Mouse (Mus musculus): ENCODE measurements around the gene Grm3. TPM values are rescaled to one million over a fixed set of nuclear protein-coding genes. Genes with fewer than 3 reads are reported as not detected.

The Grm3 gene
- total RNA-seq (2021): 0.12 TPM in 1 of 2 replicates, not detected in the other
- long read RNA-seq, partial matches to known transcripts: 0 of 1 reads
- long read RNA-seq, other reads (novel, unspliced or antisense): 1 of 1 reads

DNA sequence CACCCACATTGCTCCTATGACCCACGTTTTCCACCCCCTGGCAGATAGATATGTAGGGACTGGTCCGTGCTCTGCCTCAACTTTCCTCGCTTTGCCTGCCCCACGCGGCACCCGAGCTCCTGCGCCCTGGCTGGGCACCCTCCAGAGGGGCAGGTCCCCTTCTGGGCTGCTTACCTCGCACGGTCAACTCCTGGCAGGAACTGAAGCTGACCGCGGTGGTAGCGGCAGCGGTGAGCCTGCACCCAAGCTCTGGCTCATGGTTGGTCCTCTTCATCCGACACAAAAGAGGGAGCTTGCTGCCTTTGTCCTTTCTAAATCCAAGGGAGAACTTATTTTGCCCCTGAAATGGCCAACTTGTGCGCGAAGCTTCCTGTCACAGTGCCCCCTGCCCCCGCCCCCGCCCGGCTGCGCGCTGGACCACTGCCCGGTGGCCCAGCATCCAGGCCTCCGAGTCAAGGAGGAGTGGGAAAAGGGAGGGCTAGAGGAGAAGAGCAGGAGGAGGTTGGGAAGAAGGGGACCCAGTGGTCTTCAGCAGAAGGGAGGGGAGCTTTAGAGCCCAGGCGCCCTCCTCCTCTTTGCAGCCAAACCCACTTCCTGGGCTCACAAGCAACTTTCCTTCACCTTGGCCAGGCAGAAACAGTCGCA is at the start of gene Grm3:
Grm3 (minus strand) TSS at position 215 of the 645 bp plus-strand sequence.
- DNase-seq: no peak

DNA sequence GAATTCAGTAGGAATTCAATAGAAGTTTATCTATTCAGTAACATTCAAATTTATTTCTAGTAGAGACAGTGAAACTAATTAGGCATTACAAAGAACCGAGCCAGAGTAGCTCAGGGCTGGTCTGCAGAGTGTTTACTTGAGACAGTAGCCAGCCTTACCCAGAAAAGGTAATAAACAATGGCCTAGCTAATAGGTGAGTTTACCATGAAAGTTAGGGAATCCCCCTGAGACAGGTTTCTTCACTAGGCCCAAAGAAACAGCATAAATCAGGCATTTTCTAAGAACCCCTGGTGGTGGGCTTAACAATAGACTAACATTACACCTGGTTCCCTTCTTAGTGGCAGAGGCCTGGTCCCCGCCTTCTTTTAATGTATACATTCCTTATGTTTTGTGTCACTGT is 30.8 kb upstream of the Grm3 start:
- no peak for DNase-seq

DNA sequence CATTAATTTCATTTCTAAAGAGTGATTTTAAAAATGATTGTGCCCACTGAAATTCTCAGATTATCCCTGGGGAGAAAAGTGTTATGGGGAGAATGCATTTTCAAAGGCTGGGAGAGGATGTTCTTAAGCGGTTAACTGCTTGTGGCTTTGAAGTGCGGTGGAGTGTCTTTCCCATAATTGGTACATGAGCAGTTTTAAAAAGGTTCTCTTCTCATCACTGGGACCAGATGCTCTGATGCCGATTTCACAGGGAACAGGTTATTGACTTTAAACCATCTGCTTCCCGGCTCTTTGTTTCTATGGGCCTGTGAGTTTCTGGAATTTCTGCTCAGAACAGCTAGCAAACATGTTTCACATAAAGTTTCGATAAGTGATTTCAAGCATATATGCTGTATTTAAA is 23.2 kb upstream of the Grm3 start:
- DNase-seq: no peak

DNA sequence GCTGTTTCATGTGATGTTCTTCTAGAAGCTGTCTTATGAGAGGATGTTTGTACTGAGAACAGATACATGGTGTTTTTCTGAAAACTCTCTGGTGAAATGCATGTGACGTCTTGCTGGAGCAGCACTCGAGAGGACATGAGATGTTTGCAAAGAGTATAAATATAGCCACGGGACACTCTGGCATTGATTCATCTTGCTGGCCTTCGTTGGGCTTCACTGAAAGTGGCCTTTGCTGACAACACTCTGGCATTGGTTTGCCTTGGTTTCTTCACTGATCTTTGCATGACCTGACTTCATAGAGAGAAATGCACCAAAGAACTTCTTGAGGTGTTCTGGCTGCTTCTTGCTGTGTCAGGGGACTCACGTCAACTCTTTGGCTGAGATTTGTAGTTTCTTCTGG is 19.1 kb upstream of the Grm3 start:
- DNase-seq: no peak

DNA sequence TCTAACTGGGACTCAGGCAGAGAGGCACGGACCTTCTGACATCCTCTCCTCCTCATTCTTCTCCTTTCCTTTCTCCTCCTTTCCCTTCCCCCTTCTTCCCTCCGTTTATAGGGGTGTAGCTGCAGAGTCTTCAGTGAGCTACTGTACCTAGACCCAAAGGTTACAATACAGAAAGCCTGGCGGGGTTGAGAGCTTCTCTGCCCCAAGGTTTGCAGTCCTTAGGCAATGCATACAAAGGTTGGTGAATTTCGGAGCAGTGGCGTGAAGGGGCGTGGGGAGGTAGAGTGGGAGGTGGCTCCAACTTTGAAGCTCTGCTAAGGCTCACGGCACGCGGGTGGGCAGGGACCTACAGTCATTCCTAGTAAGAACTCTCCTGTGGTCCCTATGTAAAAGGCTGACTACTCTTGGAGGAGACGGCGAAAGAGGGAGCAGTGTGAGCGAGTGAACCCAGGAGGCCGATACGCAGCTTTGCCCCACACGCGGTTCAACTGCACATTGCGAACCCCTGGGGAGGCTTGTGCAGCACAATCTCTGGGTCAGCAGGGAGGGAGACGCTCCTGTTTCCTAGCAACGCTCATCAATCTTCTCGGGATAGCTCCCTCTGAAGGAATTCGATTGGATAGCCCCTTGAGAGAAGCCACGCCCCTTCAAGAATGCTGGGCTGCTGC is 765 bp upstream of the Grm3 start:
- peak; percentile 2 for DNase-seq

DNA sequence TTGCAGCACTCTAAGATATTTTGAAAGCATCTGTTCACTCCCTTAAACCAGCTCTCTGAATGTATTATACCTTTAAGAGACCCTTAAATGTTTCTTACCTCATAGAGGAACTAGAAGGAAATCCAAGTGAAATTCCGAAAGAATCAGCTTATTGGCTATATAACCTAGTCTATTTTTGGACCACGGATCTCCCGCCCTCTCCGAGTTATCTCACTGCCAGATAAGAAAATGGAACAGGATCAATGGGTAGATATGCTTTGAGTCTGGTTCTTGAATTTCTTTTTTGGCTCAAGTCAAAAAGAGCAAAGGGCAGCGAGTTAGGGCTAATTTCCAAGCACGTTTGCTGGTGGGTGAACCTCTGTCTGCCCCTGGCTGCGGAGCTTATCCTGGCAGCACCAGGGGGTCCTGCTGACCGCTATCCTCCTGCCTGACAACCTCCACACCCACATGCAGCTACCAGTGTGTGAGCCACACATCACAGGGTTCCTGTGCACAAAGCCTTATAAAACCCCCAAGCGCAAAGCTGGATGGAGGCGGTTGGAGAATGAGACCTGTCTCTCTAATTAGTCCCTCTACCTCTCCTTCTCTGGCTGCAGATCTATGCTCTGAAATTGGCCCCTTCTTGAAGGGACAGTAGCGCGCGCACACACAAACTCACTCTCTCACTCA is 549 bp downstream of the Grm3 start:
- no peak for DNase-seq

DNA sequence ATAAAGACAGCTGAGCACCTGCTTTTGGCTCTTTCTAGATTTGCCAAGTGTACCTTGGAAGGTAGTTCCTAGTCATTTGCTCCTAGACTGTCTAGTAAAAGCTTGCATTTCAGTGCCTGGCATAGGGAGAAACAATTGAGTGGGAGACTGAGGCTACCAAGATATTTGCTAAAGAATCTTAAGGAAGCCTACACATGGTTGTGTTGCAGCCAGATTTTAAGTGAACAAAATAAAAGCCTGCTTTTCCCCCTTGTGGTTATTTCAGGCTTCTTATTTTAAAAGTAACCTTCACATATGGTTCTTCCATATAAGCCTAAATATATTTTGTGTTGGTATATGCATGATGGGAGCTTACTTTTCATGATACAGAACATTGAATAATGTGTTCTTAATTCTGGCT is 3.8 kb downstream of the Grm3 start:
- DNase-seq: no peak

DNA sequence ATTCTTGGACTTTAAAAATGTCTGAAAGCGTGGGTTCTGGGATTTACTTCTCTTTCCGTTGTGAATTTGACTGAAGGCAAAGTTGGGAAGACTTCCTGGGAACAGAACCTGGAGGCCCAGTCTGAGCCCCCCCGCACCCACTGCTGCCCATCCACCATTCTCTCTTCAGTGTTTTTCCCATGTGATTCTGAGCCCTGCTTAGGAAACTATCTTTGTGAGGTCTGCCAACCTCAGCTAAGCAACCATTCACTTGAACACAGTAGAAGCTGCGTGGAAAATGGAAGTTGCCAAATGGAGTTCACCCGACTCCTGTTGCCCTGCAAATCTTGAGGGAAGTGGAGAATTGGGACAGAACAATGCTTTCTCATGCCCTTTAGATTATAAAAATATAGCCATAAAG is 8.7 kb downstream of the Grm3 start:
- DNase-seq: no peak

DNA sequence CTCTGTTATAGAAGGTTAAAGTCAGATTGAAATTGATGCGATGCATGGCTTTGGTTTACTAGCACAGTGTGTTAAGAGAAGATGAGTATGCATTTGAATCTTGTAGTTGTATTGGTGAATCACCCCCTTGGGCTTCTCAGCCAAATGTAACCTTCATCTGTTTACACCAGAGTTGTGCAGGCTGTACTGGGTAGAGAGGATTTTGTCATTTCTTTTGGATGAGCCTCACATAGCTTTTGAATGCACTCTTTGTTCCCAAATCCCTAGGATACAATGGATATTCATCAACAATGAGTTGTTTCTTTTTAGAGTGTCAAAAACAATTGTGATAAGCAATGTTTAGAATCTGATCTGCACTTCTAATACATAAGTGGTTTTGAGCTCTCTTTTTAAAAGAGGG is 17.9 kb downstream of the Grm3 start:
- DNase-seq: no peak

DNA sequence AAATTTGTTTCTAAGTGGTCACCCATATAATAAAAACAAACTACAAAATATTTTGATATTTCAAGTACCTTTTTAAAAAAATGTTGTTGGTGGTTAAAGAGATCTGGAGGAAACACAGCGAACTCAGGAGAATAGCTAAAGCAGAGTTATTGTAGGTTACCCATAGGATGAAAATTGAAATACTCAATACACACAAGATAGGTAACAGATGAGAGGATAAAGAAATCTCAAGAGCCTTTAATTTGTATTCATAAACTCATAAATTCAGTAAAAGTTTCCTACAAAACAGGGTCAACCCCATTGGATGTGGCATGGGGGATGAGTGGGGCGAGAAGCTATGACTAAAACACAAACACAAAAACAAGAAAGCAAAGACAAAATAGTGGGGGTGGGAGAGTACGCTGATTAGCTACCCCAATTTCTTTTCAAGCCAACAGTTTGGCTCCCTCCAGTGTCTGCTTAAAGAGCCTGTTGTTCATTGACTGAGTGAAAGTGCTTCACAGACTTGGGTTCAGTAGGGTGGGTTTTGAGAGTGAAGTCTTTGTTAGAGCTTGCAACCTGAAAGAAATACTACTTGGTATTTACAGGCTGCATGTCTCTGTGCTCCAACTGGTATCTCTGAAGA is 21.5 kb downstream of the Grm3 start:
- no peak for DNase-seq

DNA sequence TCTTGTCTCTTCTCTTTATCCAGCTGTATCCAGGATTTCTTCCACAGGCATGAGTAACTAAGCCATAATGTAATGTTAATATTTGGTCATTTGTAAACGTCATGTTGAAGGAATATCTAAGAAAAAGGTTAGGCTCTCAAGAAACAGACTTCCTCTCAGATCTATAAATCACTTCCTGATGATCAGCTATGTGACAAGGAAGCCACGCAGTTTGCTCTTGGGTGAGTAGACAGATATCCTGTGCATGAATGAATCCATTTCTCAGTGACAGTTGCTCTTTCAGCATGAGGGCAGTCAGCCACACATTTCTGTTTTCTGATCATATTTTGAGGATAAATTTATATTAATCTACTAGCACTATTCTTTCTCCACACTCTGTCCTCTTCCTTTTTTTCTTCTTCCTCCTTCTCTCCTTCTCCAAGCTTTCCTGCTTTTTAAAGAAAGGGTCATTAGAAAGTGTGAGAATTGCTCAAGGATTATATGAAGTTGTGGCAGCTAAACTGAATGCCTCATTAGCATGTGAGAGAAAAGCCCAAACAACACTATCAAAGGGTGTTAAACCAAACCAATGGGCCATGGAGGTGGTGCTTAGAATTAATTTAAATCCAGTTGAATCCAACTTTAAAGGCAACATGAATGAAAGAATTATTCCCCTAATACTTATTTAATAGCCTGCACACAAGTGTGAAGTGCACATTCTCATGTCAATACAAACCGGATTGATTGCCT is 22.1 kb downstream of the Grm3 start:
- DNase-seq: no peak

DNA sequence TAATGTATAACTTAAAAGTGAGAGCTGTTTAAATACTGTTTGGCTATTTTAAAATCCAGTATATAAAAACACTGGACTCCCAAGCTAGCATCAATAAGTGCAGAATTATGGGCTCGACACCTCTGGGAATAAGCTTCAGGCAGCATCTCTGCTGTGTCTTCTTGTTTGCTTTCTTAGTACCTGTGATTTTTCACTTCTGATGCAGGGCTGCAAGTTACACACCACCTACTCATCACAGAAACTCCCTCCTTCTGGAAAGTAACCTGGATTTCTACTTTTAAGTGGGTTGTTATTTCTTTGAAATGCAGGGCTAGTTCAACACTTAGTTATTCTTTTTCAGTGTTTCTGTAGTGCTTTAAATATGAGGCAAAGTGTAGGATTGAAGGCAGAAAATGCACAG is 32.6 kb downstream of the Grm3 start:
- no peak for DNase-seq

DNA sequence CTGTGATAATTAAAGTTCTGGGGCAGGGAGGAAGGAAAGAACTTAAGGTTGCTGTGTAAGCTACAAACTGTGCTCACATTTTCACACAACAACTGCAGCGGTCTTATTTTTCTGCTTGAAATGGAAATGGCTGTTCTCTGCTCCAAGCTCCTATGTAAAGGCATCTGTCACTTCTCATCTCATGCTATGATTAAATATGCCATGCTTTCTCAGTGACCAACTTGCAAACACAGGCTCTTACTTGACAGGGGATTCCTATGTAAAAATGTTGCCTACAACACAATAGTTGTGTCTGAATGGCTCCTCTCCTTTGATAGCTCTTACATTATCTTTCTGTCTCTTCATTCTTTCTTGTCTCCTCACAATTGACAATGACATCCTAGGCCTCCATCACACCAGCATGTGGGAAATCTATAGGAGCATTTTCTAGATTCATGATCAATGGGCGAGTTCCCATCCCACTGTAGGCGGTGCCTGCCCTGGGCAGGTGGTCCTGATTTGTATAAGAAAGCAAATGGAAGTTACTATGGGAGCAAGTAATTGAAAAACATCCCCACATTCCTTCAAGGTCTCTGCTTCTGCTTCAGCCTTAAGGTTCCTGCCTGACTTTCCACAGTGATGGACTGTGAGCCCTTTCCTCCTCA is 34.2 kb downstream of the Grm3 start:
- DNase-seq: no peak

DNA sequence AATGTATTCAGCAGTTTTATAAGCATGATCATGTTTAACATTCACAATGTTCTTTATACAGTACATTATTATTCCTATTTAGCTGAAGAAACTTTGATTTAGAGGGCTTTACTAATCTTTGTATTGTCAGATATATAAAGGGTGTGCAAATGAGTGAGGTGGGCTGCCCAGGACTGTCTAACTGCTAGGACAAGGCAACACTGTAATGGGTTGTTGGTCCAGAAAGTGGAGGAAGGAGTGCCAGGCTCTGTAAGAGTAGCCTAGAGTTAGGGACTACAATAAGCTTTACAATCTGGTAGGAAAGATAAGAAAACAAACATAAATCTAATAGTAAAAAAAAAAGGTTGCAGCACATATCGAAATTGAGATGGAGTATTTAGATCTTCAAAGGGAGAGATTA is 34.8 kb downstream of the Grm3 start:
- DNase-seq: no peak

DNA sequence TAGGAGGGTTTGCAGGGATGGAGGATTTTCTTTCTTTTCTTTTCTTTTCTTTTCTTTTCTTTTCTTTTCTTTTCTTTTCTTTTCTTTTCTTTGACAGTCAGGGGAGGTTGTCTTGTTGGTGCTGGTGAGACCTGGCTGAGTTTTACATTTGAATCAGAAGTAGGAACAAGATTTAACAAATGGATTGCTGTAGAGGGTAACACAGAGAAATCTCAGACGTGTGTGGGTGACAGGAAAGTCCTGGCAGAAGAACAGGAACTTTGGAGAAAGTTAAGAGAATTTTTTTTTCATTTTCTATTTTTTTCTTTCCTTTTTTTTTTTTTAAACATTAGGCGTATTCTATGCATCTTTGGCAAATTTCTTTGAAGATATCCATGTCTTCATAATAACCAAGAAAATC is 41.8 kb downstream of the Grm3 start:
- DNase-seq: no peak

DNA sequence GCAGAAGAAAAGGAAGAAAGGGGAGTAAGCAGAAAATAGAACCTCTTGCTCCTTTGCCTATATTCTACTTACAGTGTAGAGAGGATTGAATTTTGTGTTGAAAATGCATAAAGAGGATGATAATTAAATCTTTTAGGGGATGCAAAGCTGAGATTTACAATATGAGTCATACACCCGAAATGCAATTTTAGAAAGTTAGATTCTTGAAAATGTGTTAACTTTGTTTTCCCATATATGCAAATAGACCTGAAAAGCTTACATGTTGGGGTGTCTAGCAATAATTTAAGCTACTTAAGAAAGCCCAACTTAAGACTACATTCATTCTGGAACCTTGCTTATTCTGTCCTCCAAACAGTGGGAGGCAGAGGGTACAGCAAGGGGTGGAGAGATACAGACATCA is 56.0 kb downstream of the Grm3 start:
- DNase-seq: no peak

DNA sequence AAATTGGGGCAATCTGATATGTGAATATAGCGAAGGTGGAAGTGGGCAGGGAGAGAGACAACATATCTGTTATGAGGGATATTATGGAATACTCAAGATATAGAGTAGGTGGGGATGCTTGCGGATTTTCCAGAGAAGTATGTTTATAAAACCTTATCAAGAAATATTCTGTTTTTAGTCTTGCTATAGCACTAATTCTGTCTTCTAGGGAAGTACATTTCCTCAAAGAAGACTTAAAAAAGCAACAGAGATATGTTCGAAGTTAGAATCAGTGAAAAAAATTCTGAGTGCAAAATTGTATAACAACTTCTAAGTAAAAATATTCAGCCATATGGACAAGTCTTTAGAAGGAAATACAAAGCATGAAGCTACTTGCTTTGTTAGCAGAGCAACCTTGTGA is 61.6 kb downstream of the Grm3 start:
- DNase-seq: no peak

DNA sequence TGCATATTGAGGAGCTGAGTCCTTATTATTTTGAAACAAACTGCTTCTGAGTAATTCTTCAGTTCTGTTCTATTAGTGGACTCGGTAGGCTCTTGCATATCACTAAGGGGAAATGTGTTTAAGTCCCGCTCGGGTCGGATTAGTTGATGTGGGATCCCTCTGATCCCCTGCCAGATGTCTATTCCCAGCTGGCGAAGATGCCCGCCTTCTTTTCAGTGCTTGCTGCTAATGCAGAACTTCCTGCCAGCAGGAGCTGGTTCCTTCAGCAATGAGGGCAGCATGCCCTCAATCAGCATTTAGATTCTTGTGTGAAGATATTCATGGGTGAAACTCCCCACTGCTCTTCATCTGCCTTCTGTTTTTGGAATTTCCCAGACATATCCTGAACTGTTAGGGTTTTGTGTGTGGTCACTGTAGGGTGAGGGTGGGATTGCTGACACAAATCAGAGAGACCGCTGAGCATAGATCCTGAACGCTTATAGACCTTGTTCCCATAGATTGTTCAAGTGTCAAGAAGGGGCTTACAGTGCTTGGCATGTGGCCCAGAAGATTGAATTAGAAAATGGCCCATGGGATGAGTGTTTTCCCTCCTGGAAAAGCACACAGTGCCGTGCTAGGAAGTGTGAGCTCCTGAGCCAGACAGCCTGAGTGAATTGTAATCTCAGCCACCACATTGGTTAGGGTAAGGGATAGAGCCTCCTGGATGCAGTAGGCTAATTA is 62.9 kb downstream of the Grm3 start:
- no peak for DNase-seq

DNA sequence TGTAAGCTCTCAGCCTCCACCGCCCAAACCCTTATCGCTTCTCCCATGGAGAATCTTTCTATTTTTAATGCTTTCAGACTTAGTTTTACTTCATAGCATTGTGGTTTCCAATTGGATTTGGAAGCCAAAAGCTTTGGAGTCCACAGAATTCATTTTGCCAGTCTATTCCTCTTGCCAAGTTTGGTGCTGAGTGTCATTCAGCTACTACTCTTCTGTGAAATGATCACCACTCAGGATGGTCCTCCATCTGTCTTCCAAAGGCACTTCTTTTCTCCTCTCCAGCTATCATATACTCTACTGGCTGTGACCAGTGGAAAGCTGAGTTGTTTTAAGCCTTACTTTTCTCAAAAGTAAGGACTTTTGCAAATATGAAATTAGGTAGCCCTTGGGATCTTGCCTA is 86.4 kb downstream of the Grm3 start:
- no peak for DNase-seq

DNA sequence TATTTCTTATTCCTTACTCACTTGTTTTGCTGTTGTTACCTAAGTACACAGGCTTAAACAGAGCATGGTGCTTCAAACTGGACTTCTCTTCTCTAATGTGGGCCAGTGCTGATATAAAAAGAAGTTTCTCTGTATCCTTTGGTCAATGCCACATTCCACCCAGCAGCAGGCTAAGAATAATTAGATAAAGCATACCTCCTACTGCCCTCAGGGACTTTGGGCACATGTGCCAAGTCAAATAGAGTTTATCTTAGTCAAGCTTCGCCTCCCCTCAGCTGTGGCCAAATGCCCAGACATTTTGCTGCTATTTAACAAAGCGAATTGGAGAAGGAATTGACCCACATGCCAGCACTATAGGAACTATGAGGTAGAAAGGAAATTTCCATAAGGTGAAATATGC is 97.8 kb downstream of the Grm3 start:
- no peak for DNase-seq

DNA sequence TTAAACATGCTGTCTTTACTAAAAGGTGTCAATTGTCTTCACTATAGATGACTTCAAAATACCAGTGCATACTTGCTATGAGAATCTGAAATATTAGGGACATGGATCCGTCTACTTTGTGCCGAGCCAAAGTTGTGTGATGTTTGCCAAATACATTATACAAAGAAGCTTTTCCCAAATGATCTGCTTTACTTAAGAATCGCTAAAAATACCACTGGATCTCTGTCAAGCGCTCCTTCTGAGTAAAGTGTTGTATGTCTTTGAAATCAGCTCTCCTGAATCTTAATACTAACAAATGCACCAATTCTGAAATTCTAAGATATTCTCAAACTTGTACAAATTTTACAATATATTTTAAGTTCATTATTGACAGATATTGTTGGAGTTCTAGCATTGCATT is 100.6 kb downstream of the Grm3 start:
- no peak for DNase-seq
